Mouse (Mus musculus) liver, embryonic 15.5 days (tissue): ENCODE data around the gene Cdk19. TPM values are rescaled to one million over a fixed set of nuclear protein-coding genes. Genes with fewer than 3 reads are reported as not detected.
"Not testable (repeated sequence)": the region's sequence is repeated elsewhere in the genome, so short reads cannot be mapped to it uniquely, and the experiment has no call there.

ENCODE experiments used
- ATAC-seq: fragments of 200-750 bp; cut with Nextera tagmentation; 2 replicates; pipeline ENCODE4 v1.8.0; 2017; ENCODE audit warnings: moderate number of reproducible peaks, mild to moderate bottlenecking, moderate library complexity; ENCODE audit not compliant: insufficient read depth
- H3K27ac ChIP-seq: fragments of 300-500 bp; sonication (generic); replicated peaks from 2 replicates; pipeline ENCODE4 v1.5.1; 2015; ENCODE audit warnings: mild to moderate bottlenecking, inconsistent platforms
- H3K27me3 ChIP-seq: fragments of 300-500 bp; sonication (generic); 2 replicates; pipeline ENCODE4 v1.6.1; 2015; ENCODE audit warnings: mild to moderate bottlenecking, inconsistent platforms
- H3K36me3 ChIP-seq: fragments of 300-500 bp; sonication (generic); replicated peaks from 2 replicates; pipeline ENCODE4 v1.6.1; 2015; ENCODE audit warnings: moderate library complexity, mild to moderate bottlenecking, inconsistent platforms
- H3K4me1 ChIP-seq: fragments of 300-500 bp; sonication (generic); replicated peaks from 2 replicates; pipeline ENCODE4 v1.6.1; 2015; ENCODE audit warnings: inconsistent platforms
- H3K4me2 ChIP-seq: fragments of 300-500 bp; sonication (generic); 2 replicates; pipeline ENCODE4 v1.6.1; 2015; ENCODE audit warnings: moderate library complexity, mild to moderate bottlenecking, inconsistent platforms
- H3K4me3 ChIP-seq: fragments of 300-500 bp; sonication (generic); replicated peaks from 2 replicates; pipeline ENCODE4 v1.5.1; 2015; ENCODE audit warnings: mild to moderate bottlenecking, inconsistent platforms
- H3K9ac ChIP-seq: fragments of 300-500 bp; sonication (generic); 2 replicates; pipeline ENCODE4 v1.6.1; 2015; ENCODE audit warnings: moderate library complexity, mild to moderate bottlenecking, inconsistent platforms
- H3K9me3 ChIP-seq: fragments of 300-500 bp; sonication (generic); replicated peaks from 2 replicates; pipeline ENCODE4 v1.6.1; 2016; ENCODE audit warnings: inconsistent platforms
- WGBS: fragments of 180-500 bp; shearing (Covaris S2); methylation state at CpG from one replicate; pipeline ENCODE4 v1.1.7; 2015; ENCODE audit warnings: mixed read lengths; ENCODE audit not compliant: insufficient replicate concordance; 5-methylcytosine and 5-hydroxymethylcytosine counted together
- polyA plus RNA-seq: library from polyadenylated mRNA; unstranded; fragments of >200 nt; fragmentation: Nextera tagmentation; extraction: Ambion mirVana; gene quantifications from 2 replicates; pipeline ENCODE4 v1.2.1, GENCODE M21; 2015

The Cdk19 gene
- polyA plus RNA-seq, 1 experiment from 2014 or later = 2.9 TPM

- no peak overlapping the region for H3K4me3 ChIP-seq
- WGBS = 73% methylated on average over 5 of the region's 5 CpGs
- H3K9me3 ChIP-seq = no peaks in the 10 kb centered on the region
- ATAC-seq = no peak
- no peak overlapping the region for H3K9ac ChIP-seq
- H3K27me3 ChIP-seq = no peaks in the 10 kb centered on the region
- H3K4me2 ChIP-seq = no peak overlapping the region
- no peaks in the 10 kb centered on the region for H3K36me3 ChIP-seq
- peaks cover 3% of the 10 kb centered on the region; the same call in 1 of the 2 replicates for H3K4me1 ChIP-seq
- no peak overlapping the region for H3K27ac ChIP-seq
Observed at GRCm38 (mm10) chr10:40510356-40510755, 171.0 kb downstream of the Cdk19 start.

- no peak for ATAC-seq
- no peak overlapping the region for H3K9ac ChIP-seq
- no peaks in the 10 kb centered on the region for H3K9me3 ChIP-seq
- no peaks in the 10 kb centered on the region for H3K27me3 ChIP-seq
- H3K4me3 ChIP-seq = no peak overlapping the region
- H3K27ac ChIP-seq = no peak overlapping the region
- WGBS = 62% methylated on average over 8 of the region's 8 CpGs
- H3K36me3 ChIP-seq = no peaks in the 10 kb centered on the region
- peaks cover 3% of the 10 kb centered on the region; the same call in 1 of the 2 replicates for H3K4me1 ChIP-seq
- no peak overlapping the region for H3K4me2 ChIP-seq
Observed at GRCm38 (mm10) chr10:40511221-40511677, 171.9 kb downstream of the Cdk19 start.

- no peaks in the 10 kb centered on the region for H3K9me3 ChIP-seq
- no peak overlapping the region for H3K4me3 ChIP-seq
- no peak overlapping the region for H3K4me2 ChIP-seq
- no peak overlapping the region for H3K27ac ChIP-seq
- no peak for ATAC-seq
- no peak overlapping the region for H3K9ac ChIP-seq
- 89% methylated on average over 6 of the region's 6 CpGs for WGBS
- H3K4me1 ChIP-seq = peaks cover 3% of the 10 kb centered on the region; the same call in 1 of the 2 replicates
- H3K27me3 ChIP-seq = no peaks in the 10 kb centered on the region
- H3K36me3 ChIP-seq = no peaks in the 10 kb centered on the region
Observed at GRCm38 (mm10) chr10:40512185-40512584, 172.8 kb downstream of the Cdk19 start.

- not testable (repeated sequence) for H3K36me3 ChIP-seq
- 81% methylated on average over 7 of the region's 7 CpGs for WGBS
Observed at GRCm38 (mm10) chr10:40512996-40513395, 173.6 kb downstream of the Cdk19 start.

GRCm38 (mm10) chr10:40515225-40515681 is 175.9 kb downstream of the Cdk19 start:
- Histone ChIP-seq H3K27ac (no peak overlapping the region), H3K36me3 (no peaks in the 10 kb centered on the region), H3K4me1 (peaks cover 3% of the 10 kb centered on the region; the same call in 1 of the 2 replicates), H3K9ac (no peak overlapping the region), H3K27me3 (no peaks in the 10 kb centered on the region), H3K4me2 (no peak overlapping the region), H3K9me3 (no peaks in the 10 kb centered on the region), H3K4me3 (no peak overlapping the region)
- WGBS = 37% methylated on average over 5 of the region's 5 CpGs
- ATAC-seq = no peak

More at GRCm38 (mm10) chr10:40512996-40513395, 173.6 kb downstream of the Cdk19 start:
- H3K9ac ChIP-seq, H3K9me3 ChIP-seq, H3K4me1 ChIP-seq, H3K4me3 ChIP-seq, ATAC-seq, H3K27ac ChIP-seq, H3K4me2 ChIP-seq, H3K27me3 ChIP-seq: not testable (repeated sequence)

- no peak overlapping the region for H3K4me2 ChIP-seq
- no peaks in the 10 kb centered on the region for H3K36me3 ChIP-seq
- no peak overlapping the region for H3K27ac ChIP-seq
- no peak overlapping the region for H3K9ac ChIP-seq
- ATAC-seq = no peak
- no peaks in the 10 kb centered on the region for H3K27me3 ChIP-seq
- no peak overlapping the region for H3K4me3 ChIP-seq
- peaks cover 3% of the 10 kb centered on the region; the same call in 1 of the 2 replicates for H3K4me1 ChIP-seq
- 41% methylated on average over 4 of the region's 4 CpGs for WGBS
- no peaks in the 10 kb centered on the region for H3K9me3 ChIP-seq
Observed at GRCm38 (mm10) chr10:40516421-40516820, 177.1 kb downstream of the Cdk19 start.

GRCm38 (mm10) chr10:40519586-40519985 is 180.2 kb downstream of the Cdk19 start:
- H3K9me3 ChIP-seq = no peaks in the 10 kb centered on the region
- no peaks in the 10 kb centered on the region for H3K27me3 ChIP-seq
- H3K9ac ChIP-seq = no peak overlapping the region
- H3K4me3 ChIP-seq = no peak overlapping the region
- WGBS = 80% methylated on average over 4 of the region's 4 CpGs
- ATAC-seq = no peak
- H3K4me1 ChIP-seq = peaks cover 8% of the 10 kb centered on the region; the same call in 1 of the 2 replicates
- H3K36me3 ChIP-seq = no peaks in the 10 kb centered on the region
- H3K27ac ChIP-seq = no peak overlapping the region
- no peak overlapping the region for H3K4me2 ChIP-seq

GRCm38 (mm10) chr10:40521579-40521978 is 182.2 kb downstream of the Cdk19 start:
- no peak overlapping the region for H3K4me2 ChIP-seq
- H3K9me3 ChIP-seq = no peaks in the 10 kb centered on the region
- peaks cover 19% of the 10 kb centered on the region for H3K4me1 ChIP-seq
- H3K36me3 ChIP-seq = no peaks in the 10 kb centered on the region
- H3K27ac ChIP-seq = no peak overlapping the region
- no peak for ATAC-seq
- H3K27me3 ChIP-seq = 0 out of 2 replicates have a peak, but pooled peaks cover 10% of the 10 kb centered on the region
- H3K4me3 ChIP-seq = no peak overlapping the region
- 48% methylated on average over 12 of the region's 12 CpGs for WGBS
- no peak overlapping the region for H3K9ac ChIP-seq

GRCm38 (mm10) chr10:40523312-40523975 is 184.1 kb downstream of the Cdk19 start:
- WGBS = 73% methylated on average over 7 of the region's 7 CpGs
- no peak overlapping the region for H3K9ac ChIP-seq
- H3K27me3 ChIP-seq = 0 out of 2 replicates have a peak, but pooled peaks cover 10% of the 10 kb centered on the region
- no peak for ATAC-seq
- H3K4me2 ChIP-seq = no peak overlapping the region
- H3K4me3 ChIP-seq = no peak overlapping the region
- no peaks in the 10 kb centered on the region for H3K36me3 ChIP-seq
- H3K27ac ChIP-seq = no peak overlapping the region
- H3K9me3 ChIP-seq = no peaks in the 10 kb centered on the region
- peaks cover 26% of the 10 kb centered on the region for H3K4me1 ChIP-seq

- no peak overlapping the region for H3K27ac ChIP-seq
- WGBS = 48% methylated on average over 9 of the region's 9 CpGs
- no peak overlapping the region for H3K9ac ChIP-seq
- no peak overlapping the region for H3K4me2 ChIP-seq
- H3K36me3 ChIP-seq = no peaks in the 10 kb centered on the region
- no peak overlapping the region for H3K4me3 ChIP-seq
- H3K27me3 ChIP-seq = 0 out of 2 replicates have a peak, but pooled peaks cover 10% of the 10 kb centered on the region
- peaks cover 26% of the 10 kb centered on the region for H3K4me1 ChIP-seq
- H3K9me3 ChIP-seq = no peaks in the 10 kb centered on the region
- 0 out of 2 replicates have a peak, but pooled peaks have one; percentile 38 for ATAC-seq
Observed at GRCm38 (mm10) chr10:40524032-40524806, 184.9 kb downstream of the Cdk19 start.

GRCm38 (mm10) chr10:40524991-40525390 is 185.6 kb downstream of the Cdk19 start:
- no peak overlapping the region for H3K4me2 ChIP-seq
- H3K4me1 ChIP-seq = peaks cover 31% of the 10 kb centered on the region
- no peaks in the 10 kb centered on the region for H3K9me3 ChIP-seq
- 23% methylated on average over 10 of the region's 10 CpGs for WGBS
- H3K27ac ChIP-seq = no peak overlapping the region
- H3K4me3 ChIP-seq = no peak overlapping the region
- H3K27me3 ChIP-seq = 0 out of 2 replicates have a peak, but pooled peaks cover 10% of the 10 kb centered on the region
- no peaks in the 10 kb centered on the region for H3K36me3 ChIP-seq
- H3K9ac ChIP-seq = no peak overlapping the region
- no peak for ATAC-seq
